Mouse (Mus musculus) midbrain, embryonic 12.5 days (tissue): ENCODE measurements around the gene Sh3bgrl3. TPM values are rescaled to one million over a fixed set of nuclear protein-coding genes. Genes with fewer than 3 reads are reported as not detected.

Experiments
- ATAC-seq: fragments of 200-750 bp; cut with Nextera tagmentation; 2 replicates; pipeline ENCODE4 v1.8.0; 2017; ENCODE audit warnings: low read depth, moderate TSS enrichment, moderate library complexity; ENCODE audit not compliant: low FRiP score
- H3K27ac ChIP-seq: fragments of 300-500 bp; sonication (generic); replicated peaks from 2 replicates; pipeline ENCODE4 v1.5.1; 2016; ENCODE audit warnings: mild to moderate bottlenecking
- H3K27me3 ChIP-seq: fragments of 300-500 bp; sonication (generic); 2 replicates; pipeline ENCODE4 v1.6.1; 2016; ENCODE audit warnings: mild to moderate bottlenecking
- H3K36me3 ChIP-seq: fragments of 300-500 bp; sonication (generic); 2 replicates; pipeline ENCODE4 v1.6.1; 2016
- H3K4me1 ChIP-seq: fragments of 300-500 bp; sonication (generic); 2 replicates; pipeline ENCODE4 v1.6.1; 2016
- H3K4me2 ChIP-seq: fragments of 300-500 bp; sonication (generic); replicated peaks from 2 replicates; pipeline ENCODE4 v1.6.1; 2016; ENCODE audit warnings: mild to moderate bottlenecking, moderate library complexity
- H3K4me3 ChIP-seq: fragments of 300-500 bp; sonication (generic); 2 replicates; pipeline ENCODE4 v1.5.1; 2016; ENCODE audit warnings: mild to moderate bottlenecking
- H3K9ac ChIP-seq: fragments of 300-500 bp; sonication (generic); replicated peaks from 2 replicates; pipeline ENCODE4 v1.6.1; 2016; ENCODE audit warnings: mild to moderate bottlenecking, moderate library complexity
- H3K9me3 ChIP-seq: fragments of 300-500 bp; sonication (generic); 2 replicates; pipeline ENCODE4 v1.6.1; 2016; ENCODE audit warnings: mild to moderate bottlenecking
- WGBS: fragments of 180-500 bp; shearing (Covaris S2); methylation state at CpG from one replicate; pipeline ENCODE4 v1.1.7; 2016; 5-methylcytosine and 5-hydroxymethylcytosine counted together
- polyA plus RNA-seq: library from polyadenylated mRNA; unstranded; fragments of >200 nt; fragmentation: Nextera tagmentation; extraction: Ambion mirVana; gene quantifications from 2 replicates; pipeline ENCODE4 v1.2.1, GENCODE M21; 2016

The Sh3bgrl3 gene
- polyA plus RNA-seq, 1 experiment from 2014 or later = 307 TPM

DNA sequence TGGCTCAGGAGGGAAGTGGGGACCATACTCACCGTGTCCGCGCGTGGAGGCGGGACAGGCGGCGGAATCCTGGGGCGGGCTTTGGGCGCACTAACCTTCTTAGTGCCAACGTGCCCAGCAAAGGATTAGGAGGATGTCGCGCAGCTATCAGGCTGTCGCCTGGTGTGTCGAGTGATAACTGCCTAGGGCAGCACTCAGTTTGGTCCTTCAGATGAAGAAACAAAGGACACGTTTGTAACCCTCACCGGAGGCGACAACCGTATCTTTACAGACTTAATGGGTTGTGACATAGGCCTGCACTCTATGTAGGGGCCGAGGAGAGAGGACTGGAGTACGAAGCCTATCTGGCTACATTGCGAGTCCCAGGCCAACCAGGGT is 25.9 kb downstream of the Sh3bgrl3 start:
- peak overlapping the region; percentile 64 for H3K9ac ChIP-seq
- WGBS = 4% methylated on average over 21 of the region's 21 CpGs

DNA sequence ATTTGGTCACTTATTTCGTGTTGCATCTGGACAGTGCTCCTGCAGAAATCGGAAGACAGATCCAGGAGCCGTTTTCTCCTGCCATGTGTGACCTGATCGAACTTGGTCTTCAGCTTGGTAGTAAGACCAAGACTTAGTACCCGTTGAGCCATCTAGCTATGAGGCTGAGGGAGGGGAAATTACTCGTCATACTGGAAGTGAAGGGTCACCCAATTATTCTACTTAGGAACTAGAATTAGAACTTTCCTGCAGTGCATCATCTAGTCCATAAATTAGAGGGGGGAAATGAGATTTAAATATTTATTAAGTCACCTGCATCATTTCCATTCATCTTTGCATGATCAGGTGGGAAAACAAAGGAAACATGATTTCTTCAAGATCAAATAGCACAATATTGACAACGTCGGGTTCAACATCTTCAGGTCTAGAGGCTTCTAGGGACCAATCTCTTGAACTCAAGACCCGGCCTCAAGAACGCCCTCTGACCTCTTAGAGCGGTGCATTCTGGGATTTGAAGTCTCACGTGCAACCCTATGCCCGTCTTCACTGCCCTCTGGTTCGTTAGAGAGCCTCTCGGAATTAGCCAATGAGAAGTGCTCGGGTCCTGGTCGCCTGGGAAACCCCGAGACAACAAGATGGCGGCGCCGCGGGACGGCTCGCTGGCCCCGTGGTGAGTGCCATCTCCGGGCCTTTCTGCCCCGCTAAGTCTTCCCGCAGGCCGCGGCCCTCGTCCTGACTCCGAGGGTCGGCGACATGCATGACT is 26.4 kb downstream of the Sh3bgrl3 start, which contains the start of gene Ubxn11:
Ubxn11 (plus strand) TSS at position 592 of the 763 bp plus-strand sequence.
- no peaks in the 10 kb centered on the region for H3K27me3 ChIP-seq
- peak; percentile 98 for ATAC-seq
- H3K4me2 ChIP-seq = peak within 1 kb of the TSS; percentile 67
- H3K4me1 ChIP-seq = peaks cover 5% of the 10 kb centered on the region; the same call in 1 of the 2 replicates
- no peaks in the 10 kb centered on the region for H3K9me3 ChIP-seq
- H3K4me3 ChIP-seq = peak within 1 kb of the TSS; percentile 69
- H3K9ac ChIP-seq = peak within 1 kb of the TSS; percentile 64
- H3K27ac ChIP-seq = peak within 1 kb of the TSS; percentile 10; the same call in 1 of the 2 replicates
- no peaks in the 10 kb centered on the region for H3K36me3 ChIP-seq
- 17% methylated on average over 34 of the region's 34 CpGs for WGBS

More for the DNA sequence above, 25.9 kb downstream of the Sh3bgrl3 start:
- Histone ChIP-seq H3K4me2 (peak overlapping the region; percentile 67), H3K4me3 (peak overlapping the region; percentile 69), H3K27me3 (no peaks in the 10 kb centered on the region), H3K9me3 (no peaks in the 10 kb centered on the region), H3K36me3 (no peaks in the 10 kb centered on the region), H3K27ac (peak overlapping the region; percentile 10; the same call in 1 of the 2 replicates), H3K4me1 (peaks cover 5% of the 10 kb centered on the region; the same call in 1 of the 2 replicates)
- ATAC-seq = peak; percentile 68

DNA sequence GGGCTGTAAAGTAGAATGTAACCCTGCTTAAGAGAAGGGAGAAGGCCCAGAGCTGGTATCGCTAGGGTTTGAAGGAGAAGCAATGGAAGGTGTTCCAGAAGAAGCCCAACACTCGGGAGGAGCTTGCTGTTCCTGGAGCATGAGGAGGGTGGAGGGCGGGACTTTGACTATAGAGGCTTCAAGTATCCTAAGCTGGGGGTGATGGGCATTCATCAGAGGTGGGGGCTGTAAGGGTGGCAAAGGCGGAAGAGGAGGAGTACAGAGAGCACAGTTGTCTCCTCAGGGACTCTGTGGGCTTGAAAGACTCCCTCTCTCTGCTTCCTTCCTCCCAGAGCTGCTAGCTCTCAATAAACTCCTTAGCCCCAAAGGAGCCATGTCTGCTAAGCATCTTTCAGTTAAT is 28.3 kb downstream of the Sh3bgrl3 start:
- no peak for ATAC-seq
- 79% methylated on average over 4 of the region's 4 CpGs for WGBS
- Histone ChIP-seq H3K4me2 (no peak overlapping the region), H3K27ac (no peak overlapping the region), H3K4me3 (no peak overlapping the region), H3K36me3 (no peaks in the 10 kb centered on the region), H3K27me3 (no peaks in the 10 kb centered on the region), H3K9ac (no peak overlapping the region), H3K4me1 (peaks cover 5% of the 10 kb centered on the region; the same call in 1 of the 2 replicates), H3K9me3 (no peaks in the 10 kb centered on the region)

DNA sequence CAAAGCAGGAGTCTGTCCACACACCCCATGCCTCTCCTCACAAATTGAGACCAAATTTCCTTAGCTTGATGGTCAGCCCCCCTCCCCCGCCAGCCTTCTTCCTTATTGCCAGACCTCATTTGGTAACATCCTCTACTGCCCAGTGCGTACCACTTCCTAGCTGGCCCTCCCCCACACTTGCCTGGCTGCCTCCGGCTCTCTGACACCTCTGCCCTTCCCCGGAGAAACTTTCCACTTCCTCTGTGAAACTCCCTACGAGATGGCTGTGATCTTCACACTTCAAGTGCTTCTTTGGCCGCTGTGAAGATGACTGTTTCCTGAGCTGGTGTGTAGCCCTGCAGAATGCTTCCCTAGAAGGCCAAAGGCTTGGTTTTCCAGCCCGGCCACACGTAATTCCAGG is 30.0 kb downstream of the Sh3bgrl3 start:
- H3K4me1 ChIP-seq = peaks cover 5% of the 10 kb centered on the region; the same call in 1 of the 2 replicates
- H3K4me2 ChIP-seq = no peak overlapping the region
- H3K9me3 ChIP-seq = no peaks in the 10 kb centered on the region
- WGBS = 73% methylated on average over 8 of the region's 8 CpGs
- H3K9ac ChIP-seq = no peak overlapping the region
- H3K36me3 ChIP-seq = no peaks in the 10 kb centered on the region
- H3K4me3 ChIP-seq = no peak overlapping the region
- no peak for ATAC-seq
- H3K27ac ChIP-seq = no peak overlapping the region
- H3K27me3 ChIP-seq = no peaks in the 10 kb centered on the region

DNA sequence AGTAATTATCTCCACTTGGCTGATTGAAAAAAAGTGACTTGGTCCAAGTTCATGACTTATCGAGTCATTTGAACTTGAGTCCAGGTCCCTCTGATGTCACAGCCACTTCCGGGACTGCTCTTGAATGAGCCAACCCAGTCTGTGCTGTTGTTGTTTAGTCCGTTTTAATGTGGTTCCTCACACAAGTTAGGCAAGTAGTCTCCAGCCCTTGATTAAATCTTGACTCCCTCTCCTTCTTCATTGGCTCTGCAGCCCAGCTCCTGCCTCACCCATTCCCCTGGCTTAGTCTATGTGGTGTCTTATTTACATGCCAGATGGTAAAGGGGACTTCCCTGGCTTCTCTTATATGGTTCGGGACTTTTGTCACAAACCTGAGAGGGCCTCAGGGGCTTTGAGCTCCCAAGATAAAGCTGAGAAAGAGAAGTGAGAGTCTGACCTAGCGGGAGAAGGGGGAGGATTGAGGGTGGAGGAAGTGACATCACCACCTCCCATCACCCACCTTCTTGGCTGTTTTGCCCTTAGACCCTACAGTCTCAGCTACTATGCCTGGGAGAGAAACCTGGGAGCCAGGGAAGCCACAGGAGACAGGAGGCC is 31.5 kb downstream of the Sh3bgrl3 start:
- Histone ChIP-seq H3K27me3 (no peaks in the 10 kb centered on the region), H3K27ac (no peak overlapping the region), H3K4me3 (no peak overlapping the region), H3K4me1 (no peaks in the 10 kb centered on the region), H3K9me3 (no peaks in the 10 kb centered on the region), H3K4me2 (no peak overlapping the region), H3K36me3 (no peaks in the 10 kb centered on the region), H3K9ac (no peak overlapping the region)
- WGBS = 83% methylated on average over 5 of the region's 5 CpGs
- ATAC-seq = no peak

DNA sequence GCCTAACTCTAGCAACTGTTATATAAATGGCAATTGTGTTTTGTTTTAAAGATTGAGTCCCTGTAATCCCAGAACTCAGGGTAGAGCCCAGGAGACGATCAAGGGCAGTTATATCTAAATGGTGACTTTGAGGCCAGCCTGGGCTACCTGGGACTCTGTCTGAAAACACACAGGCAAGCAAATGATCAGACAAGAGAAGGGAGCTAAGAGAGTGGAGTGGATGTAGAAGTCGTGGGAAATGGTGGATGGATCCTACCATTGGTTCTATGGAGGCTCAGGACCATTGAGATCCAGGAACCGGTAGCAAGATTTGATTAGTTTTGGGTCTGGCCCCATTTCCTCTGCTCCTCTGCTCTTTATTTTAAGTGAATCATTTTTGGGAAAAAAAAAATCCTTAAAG is 32.5 kb downstream of the Sh3bgrl3 start:
- no peak overlapping the region for H3K9ac ChIP-seq
- WGBS = 86% methylated on average over 3 of the region's 3 CpGs
- no peak for ATAC-seq

DNA sequence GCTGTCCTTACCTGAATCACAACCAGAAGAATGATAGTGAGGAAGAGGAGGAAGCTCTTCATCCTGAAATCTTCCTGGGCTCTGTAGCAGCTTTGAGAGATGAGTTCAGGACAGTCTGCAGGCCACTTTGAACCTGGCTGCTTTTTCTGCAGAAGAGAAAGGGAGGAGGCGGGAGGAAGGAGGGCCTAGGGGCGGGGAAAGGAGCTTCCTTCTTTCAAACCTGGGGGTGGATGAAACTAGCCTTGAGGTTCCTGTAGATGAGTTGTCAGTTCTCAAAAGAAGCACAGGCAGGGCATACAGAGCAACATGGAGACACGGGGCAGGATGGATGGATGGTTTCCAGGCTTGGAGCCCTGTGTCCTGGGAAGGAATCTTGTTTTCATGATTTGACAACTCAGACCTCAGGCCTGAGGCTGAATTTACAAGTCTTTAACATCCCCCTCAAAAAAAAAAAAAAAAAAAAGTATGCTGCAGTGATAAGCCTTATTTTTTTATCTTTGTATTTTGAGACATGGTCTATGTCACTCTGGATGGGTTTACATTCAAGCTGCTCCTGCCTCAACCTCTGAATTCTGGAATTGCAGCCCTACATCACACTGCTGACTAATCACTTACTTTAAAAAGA is 33.6 kb downstream of the Sh3bgrl3 start, which contains the start of gene Cd52:
Cd52 (minus strand) TSS at position 160 of the 625 bp plus-strand sequence.
- ATAC-seq = no peak
- H3K36me3 ChIP-seq = no peaks in the 10 kb centered on the region
- no peaks in the 10 kb centered on the region for H3K9me3 ChIP-seq
- no peaks in the 10 kb centered on the region for H3K4me1 ChIP-seq
- no peak within 1 kb of the TSS for H3K4me2 ChIP-seq
- no peak within 1 kb of the TSS for H3K27ac ChIP-seq
- no peak within 1 kb of the TSS for H3K9ac ChIP-seq
- 58% methylated on average over 3 of the region's 3 CpGs for WGBS
- H3K27me3 ChIP-seq = no peaks in the 10 kb centered on the region
- no peak within 1 kb of the TSS for H3K4me3 ChIP-seq

More for the DNA sequence above, 32.5 kb downstream of the Sh3bgrl3 start:
- H3K4me1 ChIP-seq = no peaks in the 10 kb centered on the region
- H3K27ac ChIP-seq = no peak overlapping the region
- no peak overlapping the region for H3K4me3 ChIP-seq
- no peaks in the 10 kb centered on the region for H3K9me3 ChIP-seq
- no peak overlapping the region for H3K4me2 ChIP-seq
- no peaks in the 10 kb centered on the region for H3K36me3 ChIP-seq
- H3K27me3 ChIP-seq = no peaks in the 10 kb centered on the region

DNA sequence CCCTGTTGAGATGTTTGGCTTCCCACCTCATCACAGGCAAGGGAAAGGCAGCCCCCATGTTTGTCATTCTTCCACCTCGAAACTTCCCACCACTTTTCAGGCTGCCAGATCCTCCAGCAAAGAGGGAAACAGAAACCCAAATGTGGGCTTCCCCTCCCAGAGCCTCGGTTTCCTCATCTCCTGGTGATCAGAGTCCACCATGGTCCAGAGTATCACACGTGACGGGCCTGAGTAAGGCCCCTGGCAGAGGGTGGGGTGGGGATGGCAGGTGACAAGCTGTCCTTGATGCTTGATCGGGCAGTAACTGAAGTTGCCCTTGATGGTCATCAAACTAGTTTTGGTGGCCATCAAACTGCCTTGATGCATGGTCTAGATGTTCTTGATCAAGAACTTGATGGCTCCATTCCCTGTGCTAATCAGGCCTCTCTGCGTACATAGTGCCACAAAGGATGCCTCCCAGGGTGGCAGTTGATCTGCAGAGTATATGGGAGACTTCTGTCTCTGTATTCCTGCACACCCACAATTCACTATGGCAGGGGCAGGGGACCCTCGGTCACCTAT is 34.5 kb downstream of the Sh3bgrl3 start:
- Histone ChIP-seq H3K27ac (no peak overlapping the region), H3K4me3 (no peak overlapping the region), H3K4me1 (no peaks in the 10 kb centered on the region), H3K36me3 (no peaks in the 10 kb centered on the region), H3K4me2 (no peak overlapping the region), H3K27me3 (no peaks in the 10 kb centered on the region), H3K9ac (no peak overlapping the region), H3K9me3 (no peaks in the 10 kb centered on the region)
- WGBS = 84% methylated on average over 7 of the region's 7 CpGs
- no peak for ATAC-seq

DNA sequence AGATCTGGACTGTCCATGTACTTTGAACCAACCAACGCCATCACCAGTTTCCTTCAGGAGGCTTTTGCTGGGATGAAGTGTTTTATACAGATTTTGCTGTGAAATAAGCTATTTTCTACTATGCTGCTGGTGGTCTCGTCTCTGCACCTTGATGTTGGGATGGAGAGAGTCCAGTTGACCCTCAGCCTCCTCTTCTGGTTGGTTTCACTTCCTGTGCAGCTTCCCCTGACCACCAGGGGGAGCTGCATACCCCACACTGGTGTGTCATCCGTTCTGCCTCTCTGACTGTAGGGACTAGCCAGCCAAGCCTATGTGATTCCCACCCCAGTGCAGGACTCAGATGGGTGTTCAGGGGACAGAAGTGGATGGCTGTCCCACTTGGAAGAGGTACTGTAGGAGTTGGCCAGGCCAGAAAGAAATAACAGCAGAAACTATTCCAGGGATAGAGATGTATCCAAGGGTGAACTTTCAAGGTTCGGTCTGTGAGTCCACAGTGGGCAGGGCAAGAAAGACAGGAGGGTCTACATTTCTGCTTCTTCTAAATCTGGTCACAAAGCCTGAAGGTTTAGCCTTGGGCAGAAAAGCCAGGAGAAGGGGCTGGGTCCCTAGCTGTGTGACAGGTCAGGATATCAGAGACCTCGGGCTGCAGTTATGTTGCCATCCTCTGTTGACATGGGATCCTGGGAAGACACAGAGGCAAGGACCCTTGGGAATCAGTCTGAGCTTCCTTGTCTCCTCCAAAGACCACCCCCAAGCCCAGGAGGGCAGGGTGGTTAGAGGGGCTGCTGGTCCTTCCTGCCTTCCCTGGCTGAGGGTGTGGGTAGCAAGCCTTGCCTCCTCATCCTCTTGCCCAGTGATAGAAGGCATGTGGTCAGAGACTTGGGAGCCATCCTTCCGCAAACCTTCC is 36.0 kb downstream of the Sh3bgrl3 start:
- no peak for ATAC-seq
- Histone ChIP-seq H3K36me3 (no peaks in the 10 kb centered on the region), H3K27ac (no peak overlapping the region), H3K4me1 (no peaks in the 10 kb centered on the region), H3K4me2 (no peak overlapping the region), H3K27me3 (no peaks in the 10 kb centered on the region), H3K4me3 (no peak overlapping the region), H3K9me3 (no peaks in the 10 kb centered on the region), H3K9ac (no peak overlapping the region)
- WGBS = 74% methylated on average over 6 of the region's 6 CpGs

DNA sequence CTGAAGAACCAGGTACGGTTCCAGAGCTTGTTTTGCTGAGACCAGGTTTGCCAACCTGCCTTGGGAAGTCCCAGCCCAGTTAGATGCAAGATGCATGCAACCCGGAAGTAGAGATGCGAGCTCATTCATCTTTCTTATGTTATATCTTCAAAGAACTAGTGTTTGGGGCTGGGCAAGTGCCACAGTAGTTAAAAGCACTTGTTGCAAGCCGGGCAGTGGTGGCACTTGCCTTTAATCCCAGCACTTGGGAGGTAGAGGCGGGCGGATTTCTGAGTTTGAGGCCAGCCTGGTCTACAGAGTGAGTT is 37.4 kb downstream of the Sh3bgrl3 start:
- no peak for ATAC-seq
- no peak overlapping the region for H3K4me3 ChIP-seq
- no peaks in the 10 kb centered on the region for H3K9me3 ChIP-seq
- no peak overlapping the region for H3K27ac ChIP-seq
- H3K4me1 ChIP-seq = no peaks in the 10 kb centered on the region
- H3K27me3 ChIP-seq = no peaks in the 10 kb centered on the region
- no peaks in the 10 kb centered on the region for H3K36me3 ChIP-seq
- 90% methylated on average over 6 of the region's 6 CpGs for WGBS
- no peak overlapping the region for H3K4me2 ChIP-seq
- no peak overlapping the region for H3K9ac ChIP-seq

DNA sequence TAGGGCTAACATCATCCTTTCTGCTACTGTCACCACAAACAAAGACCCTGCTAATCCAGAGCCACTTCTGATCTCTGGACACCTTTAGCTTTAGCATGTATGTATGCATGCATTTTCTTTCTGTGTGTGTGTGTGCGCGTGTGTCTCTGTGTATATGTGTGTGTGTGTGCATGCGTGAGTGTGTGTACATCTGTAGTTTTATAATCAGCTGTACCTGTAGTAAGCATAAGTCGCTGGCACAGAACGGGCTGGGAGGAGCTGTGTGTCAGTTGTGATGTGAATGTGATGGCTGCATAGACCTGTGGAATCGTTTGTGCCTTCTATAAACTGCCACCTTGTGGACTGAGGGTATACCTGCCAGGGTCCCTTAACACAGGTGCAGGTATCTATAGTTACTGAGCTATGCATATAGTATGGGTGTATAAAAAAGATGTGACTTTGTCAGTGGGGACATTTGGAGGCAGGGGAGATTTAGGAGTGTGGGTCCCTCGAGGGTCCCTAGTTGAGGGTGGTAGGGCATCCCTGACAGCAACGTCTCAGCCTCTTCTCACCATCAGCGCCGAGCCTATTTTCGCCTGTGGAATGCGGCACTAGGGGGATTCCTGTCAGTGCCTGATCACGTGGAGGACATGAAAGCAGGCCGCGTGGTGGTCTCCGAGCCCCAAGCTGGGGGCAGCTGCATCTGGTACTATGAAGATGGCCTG is 37.9 kb downstream of the Sh3bgrl3 start:
- WGBS = 86% methylated on average over 16 of the region's 16 CpGs
- no peak for ATAC-seq

More for the DNA sequence above, 37.9 kb downstream of the Sh3bgrl3 start:
- no peak overlapping the region for H3K27ac ChIP-seq
- no peaks in the 10 kb centered on the region for H3K36me3 ChIP-seq
- H3K4me3 ChIP-seq = no peak overlapping the region
- no peak overlapping the region for H3K9ac ChIP-seq
- no peaks in the 10 kb centered on the region for H3K27me3 ChIP-seq
- H3K4me1 ChIP-seq = no peaks in the 10 kb centered on the region
- no peak overlapping the region for H3K4me2 ChIP-seq
- no peaks in the 10 kb centered on the region for H3K9me3 ChIP-seq
